Mouse (Mus musculus) embryonic facial prominence, embryonic 11.5 days (tissue): ENCODE results near the gene Arid2. TPM values are rescaled to one million over a fixed set of nuclear protein-coding genes. Genes with fewer than 3 reads are reported as not detected.

Experiments used
- ATAC-seq: fragments of 200-750 bp; cut with Nextera tagmentation; replicated peaks from 2 replicates; pipeline ENCODE4 v1.8.0; 2017; ENCODE audit warnings: low read depth; ENCODE audit not compliant: insufficient number of reproducible peaks, low FRiP score, low TSS enrichment
- DNase-seq: peaks from one replicate; pipeline ENCODE4 v3.0.0-alpha.2; 2015; ENCODE audit warnings: low spot score
- H3K27ac ChIP-seq: fragments of 300-500 bp; sonication (generic); replicated peaks from 2 replicates; pipeline ENCODE4 v1.5.1; 2014; ENCODE audit warnings: mild to moderate bottlenecking, low read depth, low read length, control low read depth
- H3K27me3 ChIP-seq: fragments of 300-500 bp; sonication (generic); 2 replicates; pipeline ENCODE4 v1.6.1; 2014; ENCODE audit warnings: mild to moderate bottlenecking, low read length, moderate library complexity, mixed read lengths; ENCODE audit not compliant: control insufficient read depth, insufficient read depth
- H3K36me3 ChIP-seq: fragments of 300-500 bp; sonication (generic); replicated peaks from 2 replicates; pipeline ENCODE4 v1.6.1; 2014; ENCODE audit warnings: low read depth, mild to moderate bottlenecking, low read length, moderate library complexity, mixed read lengths; ENCODE audit not compliant: control insufficient read depth, insufficient read depth
- H3K4me1 ChIP-seq: fragments of 300-500 bp; sonication (generic); 2 replicates; pipeline ENCODE4 v1.6.1; 2014; ENCODE audit warnings: low read length, mixed read lengths; ENCODE audit not compliant: control insufficient read depth, insufficient read depth
- H3K4me2 ChIP-seq: fragments of 300-500 bp; sonication (generic); 2 replicates; pipeline ENCODE4 v1.6.1; 2014; ENCODE audit warnings: low read depth, mild to moderate bottlenecking, control low read depth, low read length, moderate library complexity
- H3K4me3 ChIP-seq: fragments of 300-500 bp; sonication (generic); 2 replicates; pipeline ENCODE4 v1.5.1; 2014; ENCODE audit warnings: low read depth, low read length, control low read depth
- H3K9ac ChIP-seq: fragments of 300-500 bp; sonication (generic); replicated peaks from 2 replicates; pipeline ENCODE4 v1.6.1; 2014; ENCODE audit warnings: mild to moderate bottlenecking, control low read depth, low read length
- H3K9me3 ChIP-seq: fragments of 300-500 bp; sonication (generic); replicated peaks from 2 replicates; pipeline ENCODE4 v1.6.1; 2016; ENCODE audit warnings: mild to moderate bottlenecking, low read length, inconsistent platforms, mixed read lengths; ENCODE audit not compliant: control insufficient read depth
- WGBS: fragments of 180-500 bp; shearing (Covaris S2); extraction: QIAGEN DNeasy Blood & Tissue Kit; methylation state at CpG from one replicate; pipeline ENCODE4 v1.1.7; 2014; 5-methylcytosine and 5-hydroxymethylcytosine counted together
- microRNA-seq: library from miRNA; unstranded; fragments of <30 nt; microRNA quantifications from one replicate; pipeline ENCODE4, GENCODE M21; 2016; ENCODE audit warnings: borderline number of aligned reads
- polyA plus RNA-seq: library from polyadenylated mRNA; unstranded; fragments of >200 nt; fragmentation: Nextera tagmentation; extraction: Ambion mirVana; gene quantifications from 2 replicates; pipeline ENCODE4 v1.2.1, GENCODE M21; 2014

Arid2 gene
- polyA plus RNA-seq, 1 experiment from 2014 or later = 39.3 TPM

DNA sequence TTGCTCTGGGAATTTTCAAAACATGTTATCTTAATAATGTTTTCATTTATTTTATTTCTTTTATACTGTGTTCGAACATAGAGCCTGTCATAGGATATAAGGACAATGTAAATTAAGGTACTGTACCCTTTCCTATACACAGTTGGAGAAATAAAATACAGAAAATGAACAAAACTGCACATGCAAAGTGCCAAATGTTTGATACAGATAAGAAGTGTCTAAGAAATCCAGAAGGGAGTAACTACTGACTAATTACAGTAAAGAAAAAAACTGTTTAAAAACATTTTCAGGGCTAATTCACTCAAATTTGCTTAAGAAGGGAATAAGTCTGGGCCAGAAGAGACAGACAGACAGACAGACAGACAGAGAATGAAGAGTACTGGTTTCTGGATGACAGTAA lies 166.0 kb downstream of the Arid2 start:
- Histone ChIP-seq H3K36me3 (peaks cover 4% of the 10 kb centered on the region; the same call in 1 of the 2 replicates), H3K4me3 (no peak overlapping the region)
- 93% methylated on average over 1 of the region's 1 CpGs for WGBS

More for the DNA sequence above, 166.0 kb downstream of the Arid2 start:
- H3K9ac ChIP-seq = no peak overlapping the region
- ATAC-seq (no peak), DNase-seq (no peak)
- no peaks in the 10 kb centered on the region for H3K4me1 ChIP-seq
- H3K4me2 ChIP-seq = no peak overlapping the region
- H3K27ac ChIP-seq = no peak overlapping the region
- H3K27me3 ChIP-seq = no peaks in the 10 kb centered on the region
- H3K9me3 ChIP-seq = no peaks in the 10 kb centered on the region

Small RNAs within 50 kb of the gene (microRNA-seq; reads per million reads assigned to microRNA genes)
- gene Gm25397 = not detected

Other genes starting within 250 kb of the Arid2 start
- gene Scaf11, start 173.3 kb downstream of the Arid2 start, polyA plus RNA-seq = 123 and 138 TPM in 2 replicates